Mouse (Mus musculus) forebrain, embryonic 11.5 days (tissue): ENCODE measurements at regions not wholly inside any gene's neighbourhood (a gene's known extent, or its start where the extent isn't known, plus 50 kb on each side); places are given as distances from the start of the nearest gene placed in this dataset.

ENCODE experiments used
- ATAC-seq: fragments of 200-750 bp; cut with Nextera tagmentation; replicated peaks from 2 replicates; pipeline ENCODE4 v1.8.0; 2017; ENCODE audit warnings: moderate TSS enrichment; ENCODE audit not compliant: low FRiP score
- DNase-seq: peaks from one replicate; pipeline ENCODE4 v3.0.0-alpha.2; 2017; ENCODE audit warnings: low spot score
- H3K27ac ChIP-seq: fragments of 300-500 bp; sonication (generic); 2 replicates; pipeline ENCODE4 v1.5.1; 2014; ENCODE audit warnings: low read depth, low read length
- H3K27me3 ChIP-seq: fragments of 300-500 bp; sonication (generic); 2 replicates; pipeline ENCODE4 v1.6.1; 2014; ENCODE audit warnings: mild to moderate bottlenecking, low read length, mixed read lengths; ENCODE audit not compliant: control insufficient read depth, insufficient read depth
- H3K36me3 ChIP-seq: fragments of 300-500 bp; sonication (generic); 2 replicates; pipeline ENCODE4 v1.6.1; 2014; ENCODE audit warnings: mild to moderate bottlenecking, low read length, moderate library complexity, mixed read lengths; ENCODE audit not compliant: control insufficient read depth, insufficient read depth
- H3K4me1 ChIP-seq: fragments of 300-500 bp; sonication (generic); replicated peaks from 2 replicates; pipeline ENCODE4 v1.6.1; 2014; ENCODE audit warnings: low read length, mixed read lengths; ENCODE audit not compliant: control insufficient read depth, insufficient read depth
- H3K4me2 ChIP-seq: fragments of 300-500 bp; sonication (generic); 2 replicates; pipeline ENCODE4 v1.6.1; 2014; ENCODE audit warnings: low read depth, mild to moderate bottlenecking, low read length, moderate library complexity, mixed read lengths; ENCODE audit not compliant: severe bottlenecking
- H3K4me3 ChIP-seq: fragments of 300-500 bp; sonication (generic); 2 replicates; pipeline ENCODE4 v1.5.1; 2014; ENCODE audit warnings: low read depth, low read length
- H3K9ac ChIP-seq: fragments of 300-500 bp; sonication (generic); 2 replicates; pipeline ENCODE4 v1.6.1; 2014; ENCODE audit warnings: low read length
- H3K9me3 ChIP-seq: fragments of 300-500 bp; sonication (generic); 2 replicates; pipeline ENCODE4 v1.6.1; 2016; ENCODE audit warnings: low read length, mixed read lengths; ENCODE audit not compliant: control insufficient read depth
- WGBS: fragments of 180-500 bp; shearing (Covaris S2); extraction: QIAGEN DNeasy Blood & Tissue Kit; methylation state at CpG from one replicate; pipeline ENCODE4 v1.1.7; 2014; 5-methylcytosine and 5-hydroxymethylcytosine counted together

DNA sequence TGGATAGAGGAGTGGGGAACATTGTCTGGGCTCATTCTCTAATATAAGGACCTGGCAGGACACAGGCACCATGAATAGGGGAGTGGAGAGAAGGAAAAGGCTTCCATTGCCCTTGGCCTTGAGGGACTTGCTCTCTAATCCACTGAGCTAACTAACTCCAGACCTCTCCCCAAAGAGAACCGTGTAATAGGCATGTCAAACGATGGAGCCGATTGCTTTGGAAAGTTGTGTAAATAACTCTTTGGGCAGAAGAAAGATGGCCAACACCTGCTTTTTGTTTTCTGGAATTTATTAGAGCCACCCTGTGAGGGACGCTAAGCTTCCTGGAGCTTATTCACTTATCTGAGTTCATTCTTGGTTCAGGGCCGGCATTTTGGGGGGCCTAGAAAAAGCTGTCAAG is 180.9 kb upstream of the Fggy start:
- DNase-seq (no peak), ATAC-seq (no peak)
- H3K27ac ChIP-seq: no peak overlapping the region
- H3K9ac ChIP-seq: no peak overlapping the region
- 72% methylated on average over 5 of the region's 5 CpGs for WGBS
- H3K4me1 ChIP-seq: no peaks in the 10 kb centered on the region
- no peak overlapping the region for H3K4me3 ChIP-seq
- no peaks in the 10 kb centered on the region for H3K9me3 ChIP-seq
- no peaks in the 10 kb centered on the region for H3K27me3 ChIP-seq
- no peaks in the 10 kb centered on the region for H3K36me3 ChIP-seq
- H3K4me2 ChIP-seq: no peak overlapping the region

DNA sequence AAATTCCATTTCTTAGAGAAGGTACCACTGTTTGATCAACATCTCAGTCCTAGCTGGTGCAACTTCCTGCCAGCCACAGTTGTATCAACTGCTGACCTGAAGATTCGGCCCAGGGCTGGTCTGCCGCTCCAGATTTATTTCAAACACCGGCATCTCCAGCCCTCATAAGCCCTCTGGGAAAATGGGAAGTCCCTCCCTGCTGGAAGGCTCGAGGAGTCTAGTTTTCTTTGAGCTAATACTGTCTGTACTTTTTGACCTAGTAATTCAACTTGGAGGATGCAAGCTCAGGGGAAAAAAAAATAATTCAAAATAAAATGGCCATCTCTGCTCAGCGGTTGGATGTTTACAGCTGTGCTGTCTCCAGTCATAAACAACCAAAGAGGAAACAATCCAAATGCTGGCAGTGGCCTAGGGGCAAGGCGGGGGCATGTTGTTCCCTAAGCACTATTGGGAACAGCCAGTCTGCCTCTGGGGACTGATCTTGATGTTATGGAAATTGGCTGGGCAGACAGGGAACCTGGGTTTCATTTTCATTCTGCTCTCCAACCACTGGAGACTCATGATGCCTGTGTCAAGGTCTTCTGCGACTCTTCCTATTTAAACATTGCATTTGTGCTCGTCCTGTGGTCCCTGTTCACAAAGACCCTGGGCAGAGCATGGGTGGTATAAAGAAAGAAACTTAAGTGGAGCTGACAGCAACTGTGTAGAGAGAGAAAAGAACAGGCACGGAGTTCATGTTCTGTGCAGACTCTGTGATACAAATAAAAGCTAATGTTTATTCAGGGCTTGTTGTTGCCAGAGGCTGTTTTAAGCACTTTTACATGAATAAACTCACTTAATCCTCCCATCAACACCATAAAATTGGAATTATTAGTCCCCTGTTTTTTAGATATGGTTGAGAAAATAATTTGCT is 179.8 kb upstream of the Fggy start:
- no peak for DNase-seq
- no peak for ATAC-seq
- no peaks in the 10 kb centered on the region for H3K4me1 ChIP-seq
- H3K4me2 ChIP-seq: no peak overlapping the region
- no peaks in the 10 kb centered on the region for H3K36me3 ChIP-seq
- no peak overlapping the region for H3K27ac ChIP-seq
- H3K27me3 ChIP-seq: no peaks in the 10 kb centered on the region
- H3K9ac ChIP-seq: no peak overlapping the region
- WGBS: 73% methylated on average over 9 of the region's 9 CpGs
- no peaks in the 10 kb centered on the region for H3K9me3 ChIP-seq
- no peak overlapping the region for H3K4me3 ChIP-seq

DNA sequence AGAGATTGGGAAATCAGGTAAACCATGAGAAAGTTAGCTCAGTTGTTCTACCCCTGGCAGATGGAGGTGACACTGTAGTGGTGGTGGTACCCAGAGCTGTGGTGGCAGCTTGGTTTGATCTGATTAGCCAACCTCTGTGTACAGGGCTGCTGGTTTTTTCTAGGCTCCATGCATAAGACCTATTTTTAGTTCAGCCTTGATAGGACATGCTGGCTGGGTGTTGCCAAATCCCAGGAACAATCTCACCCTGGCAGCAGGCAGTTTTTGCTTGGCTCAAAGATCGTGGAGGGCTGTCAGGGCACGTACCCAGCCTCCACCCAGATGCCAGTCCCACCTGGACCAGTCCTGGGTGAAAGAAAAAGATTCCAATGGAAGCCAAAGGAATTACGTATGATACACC is 178.7 kb upstream of the Fggy start:
- H3K27me3 ChIP-seq: no peaks in the 10 kb centered on the region
- DNase-seq (no peak), ATAC-seq (no peak)
- no peak overlapping the region for H3K4me3 ChIP-seq
- no peak overlapping the region for H3K27ac ChIP-seq
- H3K4me1 ChIP-seq: no peaks in the 10 kb centered on the region
- no peaks in the 10 kb centered on the region for H3K36me3 ChIP-seq
- no peak overlapping the region for H3K4me2 ChIP-seq
- WGBS: 92% methylated on average over 3 of the region's 3 CpGs
- no peaks in the 10 kb centered on the region for H3K9me3 ChIP-seq
- no peak overlapping the region for H3K9ac ChIP-seq

DNA sequence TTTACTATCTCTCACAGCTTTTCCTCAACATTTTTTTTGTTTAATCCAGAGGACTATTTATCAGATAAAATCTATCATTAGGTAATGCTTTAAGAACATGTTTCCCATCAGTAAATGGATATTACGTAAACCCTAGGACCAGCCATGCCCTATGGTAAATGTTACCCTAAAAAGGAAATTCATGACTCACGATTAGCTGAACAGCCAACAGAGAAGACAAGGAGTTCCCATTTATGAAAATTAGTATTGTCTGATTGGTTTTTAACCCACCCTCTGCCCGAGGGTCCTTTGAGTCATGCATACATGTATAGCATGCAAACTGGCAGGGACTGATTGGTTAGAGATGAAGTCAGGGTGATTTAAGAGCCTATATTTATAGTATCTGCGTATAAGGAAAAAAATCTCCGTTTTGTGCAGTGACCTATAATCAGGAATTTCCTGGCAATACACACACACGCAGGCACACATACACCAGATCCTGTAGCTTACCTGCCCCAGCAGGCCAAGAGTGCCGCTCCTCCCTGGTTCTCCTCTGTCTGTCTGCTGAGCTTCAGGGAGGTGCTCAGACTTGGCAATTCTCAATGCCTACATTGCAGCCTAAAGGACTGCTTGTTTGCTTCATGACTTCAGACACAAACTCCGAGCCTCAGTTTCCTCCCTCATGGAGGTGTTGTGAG is 174.0 kb upstream of the Fggy start:
- Histone ChIP-seq H3K27me3 (no peaks in the 10 kb centered on the region), H3K9ac (no peak overlapping the region), H3K9me3 (no peaks in the 10 kb centered on the region), H3K27ac (no peak overlapping the region), H3K36me3 (no peaks in the 10 kb centered on the region), H3K4me3 (no peak overlapping the region), H3K4me2 (no peak overlapping the region), H3K4me1 (no peaks in the 10 kb centered on the region)
- ATAC-seq (no peak), DNase-seq (no peak)
- 93% methylated on average over 8 of the region's 8 CpGs for WGBS

DNA sequence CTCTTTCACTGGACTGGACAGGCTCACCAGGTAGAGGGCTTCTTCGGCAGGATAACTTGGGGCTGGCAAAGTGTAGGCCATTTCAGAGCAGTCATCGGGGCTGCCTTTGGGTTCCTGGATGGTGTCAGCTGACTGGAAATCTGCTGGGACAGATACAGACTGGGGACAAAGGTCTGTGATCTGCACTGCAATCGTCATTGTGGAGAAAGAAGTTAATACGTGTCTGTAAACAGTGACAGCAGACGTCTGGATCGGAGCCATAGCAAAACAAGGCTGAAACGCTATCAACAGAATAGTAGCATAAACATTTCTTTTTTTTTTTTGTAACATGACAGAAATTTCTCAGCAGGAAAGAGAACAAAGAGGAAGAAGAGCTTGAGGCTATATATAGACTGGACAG is 171.8 kb upstream of the Fggy start:
- ATAC-seq: no peak
- WGBS: 72% methylated on average over 7 of the region's 7 CpGs
- H3K27ac ChIP-seq: no peak overlapping the region

DNA sequence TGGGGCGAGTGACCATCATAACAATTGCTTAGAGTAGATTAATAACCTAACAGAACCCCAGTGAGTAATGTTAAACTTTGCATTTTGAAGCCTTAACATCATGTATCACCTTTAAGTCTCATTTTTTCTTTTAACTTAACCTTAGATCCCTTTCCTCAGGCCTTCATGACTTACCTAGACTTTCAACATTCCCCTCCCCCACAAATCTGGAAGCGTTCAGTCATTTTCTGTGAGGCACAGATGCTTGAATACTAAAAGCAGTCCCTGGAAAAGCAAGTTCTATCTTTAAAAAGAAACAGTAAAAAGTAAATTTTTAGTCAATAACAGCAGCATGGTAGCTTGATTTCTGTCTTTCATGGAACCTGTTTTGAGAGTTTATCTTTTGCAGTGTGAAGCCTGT is 171.3 kb upstream of the Fggy start:
- Histone ChIP-seq H3K9ac (no peak overlapping the region), H3K27ac (no peak overlapping the region), H3K4me3 (no peak overlapping the region), H3K4me2 (no peak overlapping the region), H3K27me3 (no peaks in the 10 kb centered on the region), H3K4me1 (no peaks in the 10 kb centered on the region), H3K36me3 (no peaks in the 10 kb centered on the region), H3K9me3 (no peaks in the 10 kb centered on the region)
- WGBS: 43% methylated on average over 2 of the region's 2 CpGs
- ATAC-seq (no peak), DNase-seq (no peak)

More for the DNA sequence above, 171.8 kb upstream of the Fggy start:
- DNase-seq: no peak
- Histone ChIP-seq H3K36me3 (no peaks in the 10 kb centered on the region), H3K4me1 (no peaks in the 10 kb centered on the region), H3K9ac (no peak overlapping the region), H3K27me3 (no peaks in the 10 kb centered on the region), H3K4me3 (no peak overlapping the region), H3K9me3 (no peaks in the 10 kb centered on the region), H3K4me2 (no peak overlapping the region)

DNA sequence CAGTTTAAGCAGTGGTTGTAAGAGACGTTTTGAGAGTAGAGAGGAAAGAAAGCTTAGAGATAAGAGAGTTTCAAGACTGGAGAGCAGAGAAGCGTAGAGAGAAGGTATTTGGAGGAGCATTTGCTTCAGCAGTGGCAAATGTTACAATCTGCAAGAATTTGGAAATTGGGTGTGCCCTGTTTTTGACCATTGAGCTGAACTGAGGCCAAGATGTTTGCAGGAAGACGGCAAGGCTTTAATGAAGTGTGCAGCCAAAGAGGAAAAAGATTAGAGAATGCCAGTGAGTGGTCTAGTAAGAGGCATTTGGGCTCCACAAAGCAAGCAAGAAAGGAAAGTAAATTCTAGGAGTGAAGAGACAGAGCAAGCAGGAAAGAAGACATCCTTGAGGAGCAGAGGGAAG is 168.8 kb upstream of the Fggy start:
- Histone ChIP-seq H3K9ac (no peak overlapping the region), H3K4me1 (no peaks in the 10 kb centered on the region), H3K4me3 (no peak overlapping the region), H3K27me3 (no peaks in the 10 kb centered on the region), H3K4me2 (no peak overlapping the region), H3K36me3 (no peaks in the 10 kb centered on the region), H3K9me3 (no peaks in the 10 kb centered on the region), H3K27ac (no peak overlapping the region)
- 67% methylated on average over 3 of the region's 3 CpGs for WGBS
- DNase-seq: no peak
- no peak for ATAC-seq

DNA sequence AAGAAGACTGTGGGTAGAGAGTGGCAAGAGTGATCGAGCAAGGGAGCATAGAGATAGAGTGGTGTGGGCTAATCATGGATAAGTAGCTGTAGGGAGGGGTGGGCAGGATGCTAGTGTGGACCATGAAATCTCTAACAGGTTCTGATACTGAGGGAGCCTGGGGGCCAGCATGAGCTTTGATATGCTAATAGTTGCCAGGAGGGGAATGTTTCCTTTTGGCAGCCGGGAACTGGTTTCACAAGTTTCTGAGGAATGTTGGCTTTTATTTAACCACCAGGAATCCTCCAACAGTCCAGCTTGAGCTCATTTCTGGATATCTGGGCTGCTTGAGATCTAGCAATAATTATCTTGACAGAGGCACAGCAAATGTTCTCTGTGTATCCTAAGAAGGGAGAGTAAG is 167.7 kb upstream of the Fggy start:
- no peak overlapping the region for H3K4me2 ChIP-seq
- H3K36me3 ChIP-seq: no peaks in the 10 kb centered on the region
- WGBS: 44% methylated on average over 2 of the region's 2 CpGs
- no peak overlapping the region for H3K27ac ChIP-seq
- DNase-seq: no peak
- no peaks in the 10 kb centered on the region for H3K4me1 ChIP-seq
- H3K27me3 ChIP-seq: no peaks in the 10 kb centered on the region
- H3K9ac ChIP-seq: no peak overlapping the region
- H3K9me3 ChIP-seq: no peaks in the 10 kb centered on the region
- ATAC-seq: no peak
- H3K4me3 ChIP-seq: no peak overlapping the region

DNA sequence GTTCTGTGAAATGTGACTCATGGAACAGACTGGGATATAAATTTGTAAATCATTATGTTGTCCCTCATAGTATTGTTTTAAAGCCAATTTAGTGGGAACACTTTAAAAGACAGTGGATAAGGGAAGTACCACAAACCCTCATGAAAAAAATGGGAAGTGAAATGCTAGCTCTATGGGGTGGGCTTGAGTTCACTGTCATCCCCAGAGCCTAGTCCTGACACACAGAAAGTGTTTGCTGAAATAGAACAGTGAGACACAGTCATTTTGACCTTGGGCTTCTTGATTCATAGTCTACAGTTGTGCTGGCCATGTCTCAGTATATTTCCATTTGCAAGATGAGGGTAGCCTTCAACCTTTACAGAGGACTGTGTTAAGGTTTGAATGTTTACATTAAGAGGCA is 166.8 kb upstream of the Fggy start:
- H3K36me3 ChIP-seq: no peaks in the 10 kb centered on the region
- DNase-seq (no peak), ATAC-seq (no peak)
- H3K4me1 ChIP-seq: no peaks in the 10 kb centered on the region
- H3K9ac ChIP-seq: no peak overlapping the region
- no peaks in the 10 kb centered on the region for H3K9me3 ChIP-seq
- no peak overlapping the region for H3K4me3 ChIP-seq
- H3K27ac ChIP-seq: no peak overlapping the region
- no peak overlapping the region for H3K4me2 ChIP-seq
- H3K27me3 ChIP-seq: no peaks in the 10 kb centered on the region
